Mouse (Mus musculus) urinary bladder, adult 2 months (tissue): ENCODE results near the gene Cltb. TPM values are rescaled to one million over a fixed set of nuclear protein-coding genes. Genes with fewer than 3 reads are reported as not detected.
A peak's percentile ranks its signal among the peaks of the same experiment; 100 is the strongest.

Source experiments
- DNase-seq: peaks from one replicate; pipeline ENCODE4 v3.0.0; 2022; ENCODE audit warnings: low spot score
- polyA plus RNA-seq: library from polyadenylated mRNA; depleted of rRNA; stranded (reverse); fragments of >200 nt; gene quantifications from 2 replicates; pipeline ENCODE4 v1.2.3, GENCODE M21; 2012

Gene Cltb
- polyA plus RNA-seq, 1 experiment: 70.9 TPM

GRCm38 (mm10) chr13:54596107-54596690, 14.9 kb downstream of the Cltb start:
- no peak for DNase-seq

- no peak for DNase-seq
These were observed 17.5 kb downstream of the Cltb start for GRCm38 (mm10) chr13:54593617-54594016.

- DNase-seq: no peak
These were observed 19.3 kb downstream of the Cltb start for GRCm38 (mm10) chr13:54591776-54592356.

- peak; percentile 81 for DNase-seq
These were observed 20.9 kb downstream of the Cltb start, which contains the start of the genes Nop16 and Higd2a for GRCm38 (mm10) chr13:54589996-54590951. Gene Nop16, minus strand, starts transcription at chr13:54590090. Gene Higd2a, plus strand, starts transcription at chr13:54590207.

- no peak for DNase-seq
These were observed 21.6 kb downstream of the Cltb start for GRCm38 (mm10) chr13:54589414-54589995.

GRCm38 (mm10) chr13:54585831-54586230, 25.3 kb downstream of the Cltb start:
- DNase-seq: no peak

GRCm38 (mm10) chr13:54582860-54583259, 28.3 kb downstream of the Cltb start:
- DNase-seq: no peak

GRCm38 (mm10) chr13:54582126-54582525, 29.0 kb downstream of the Cltb start:
- no peak for DNase-seq

- no peak for DNase-seq
These were observed 29.8 kb downstream of the Cltb start for GRCm38 (mm10) chr13:54581385-54581784.

- no peak for DNase-seq
These were observed 33.3 kb downstream of the Cltb start for GRCm38 (mm10) chr13:54577652-54578507.

- DNase-seq: no peak
These were observed 35.7 kb downstream of the Cltb start for GRCm38 (mm10) chr13:54575489-54575888.

GRCm38 (mm10) chr13:54574854-54575481, 36.2 kb downstream of the Cltb start, which contains the start of gene Arl10:
Gene Arl10, plus strand, starts transcription at chr13:54575015.
- peak; percentile 75 for DNase-seq

GRCm38 (mm10) chr13:54572621-54573020, 38.5 kb downstream of the Cltb start:
- DNase-seq: no peak

GRCm38 (mm10) chr13:54571637-54572036, 39.5 kb downstream of the Cltb start:
- no peak for DNase-seq

GRCm38 (mm10) chr13:54570736-54571135, 40.4 kb downstream of the Cltb start:
- no peak for DNase-seq

- DNase-seq: no peak
These were observed 41.9 kb downstream of the Cltb start for GRCm38 (mm10) chr13:54569282-54569681.

GRCm38 (mm10) chr13:54568380-54568779, 42.8 kb downstream of the Cltb start:
- DNase-seq: no peak

GRCm38 (mm10) chr13:54565594-54566345, 45.4 kb downstream of the Cltb start:
- no peak for DNase-seq

- DNase-seq: peak; percentile 88
These were observed 46.0 kb downstream of the Cltb start, which contains the start of gene 4833439L19Rik for GRCm38 (mm10) chr13:54565201-54565581. Gene 4833439L19Rik, minus strand, starts transcription at chr13:54565435.
